Mouse (Mus musculus): ENCODE measurements around the gene Tcl1b3.
"Not testable (repeated sequence)": the region's sequence is repeated elsewhere in the genome, so short reads cannot be mapped to it uniquely, and the experiment has no call there.

The Tcl1b3 gene

GRCm38 (mm10) chr12:105190743-105191142 lies at the start of gene Tcl1b3:
TSS of gene Tcl1b3 (plus strand) at chr12:105191043.
- DNase-seq, result not testable (repeated sequence)

DNA sequence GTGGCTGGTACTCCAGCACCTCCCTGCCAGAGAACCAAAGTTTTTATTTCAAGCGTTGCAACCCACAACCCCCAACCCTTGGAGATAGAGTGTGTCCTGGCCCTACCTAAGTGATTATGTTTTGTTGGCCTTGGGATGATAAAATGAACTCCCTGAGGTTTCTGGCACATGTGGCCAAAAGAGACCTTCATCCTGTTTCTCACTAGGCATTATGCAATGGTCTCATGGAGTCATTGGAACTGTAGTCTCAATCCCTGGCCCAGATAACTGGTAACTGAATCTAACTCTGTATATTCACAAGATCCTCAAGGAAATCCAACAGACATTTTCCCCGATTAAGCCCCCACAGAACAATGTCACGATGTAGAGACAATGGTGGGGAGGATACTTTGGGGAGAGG lies 47.7 kb upstream of the Tcl1b3 start:
- DNase-seq, result no peak

GRCm38 (mm10) chr12:105144928-105145327 lies 45.9 kb upstream of the Tcl1b3 start:
- DNase-seq, result not testable (repeated sequence)

DNA sequence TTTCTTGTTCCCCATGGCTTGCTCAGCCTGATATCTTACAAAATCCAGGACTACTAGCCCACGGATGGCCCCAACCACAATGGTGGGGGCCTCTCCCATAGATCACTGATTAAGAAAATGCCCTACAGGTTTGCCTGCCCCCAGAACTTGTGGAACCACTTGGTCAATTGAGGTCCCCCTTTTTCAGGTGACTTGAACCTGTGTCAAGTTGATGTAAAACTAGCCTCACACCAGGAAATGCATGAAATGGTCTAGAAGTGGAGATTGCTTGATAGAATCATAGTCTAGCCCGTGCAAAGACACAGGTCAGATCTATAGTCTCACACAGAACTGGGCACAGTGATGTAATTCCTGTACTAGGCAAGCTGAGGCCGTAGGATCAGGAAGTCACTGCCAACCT lies 45.1 kb upstream of the Tcl1b3 start, which contains the start of gene Tcl1b2:
Gene Tcl1b2 (plus strand): TSS at position 301 of the 400 bp plus-strand sequence.
- DNase-seq, result no peak

DNA sequence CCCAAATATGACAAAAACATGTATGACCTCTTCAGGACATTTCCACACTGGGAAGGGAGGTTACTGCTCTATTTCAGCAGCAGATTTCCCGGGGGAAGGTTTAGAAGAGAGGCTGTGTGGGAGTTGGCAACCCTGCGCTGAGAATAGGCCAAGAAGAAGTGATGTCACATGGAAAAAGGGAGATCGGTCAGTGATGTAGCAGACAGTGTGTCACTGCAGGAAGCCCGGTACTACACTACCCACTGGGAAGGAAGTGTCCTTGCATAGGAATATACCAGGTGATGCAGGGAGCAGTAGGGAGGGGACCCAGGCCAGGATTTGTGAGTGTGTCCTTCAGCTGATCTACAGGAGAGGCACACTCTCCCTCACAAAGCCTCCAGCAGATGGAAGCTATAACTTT lies 35.6 kb upstream of the Tcl1b3 start:
- DNase-seq, result not testable (repeated sequence)

GRCm38 (mm10) chr12:105158842-105159241 lies 32.0 kb upstream of the Tcl1b3 start:
- no peak for DNase-seq

- no peak for DNase-seq
Measured at GRCm38 (mm10) chr12:105159390-105159789, 31.5 kb upstream of the Tcl1b3 start, which contains the start of gene Tcl1b1. TSS of gene Tcl1b1 (plus strand) at chr12:105159690.

DNA sequence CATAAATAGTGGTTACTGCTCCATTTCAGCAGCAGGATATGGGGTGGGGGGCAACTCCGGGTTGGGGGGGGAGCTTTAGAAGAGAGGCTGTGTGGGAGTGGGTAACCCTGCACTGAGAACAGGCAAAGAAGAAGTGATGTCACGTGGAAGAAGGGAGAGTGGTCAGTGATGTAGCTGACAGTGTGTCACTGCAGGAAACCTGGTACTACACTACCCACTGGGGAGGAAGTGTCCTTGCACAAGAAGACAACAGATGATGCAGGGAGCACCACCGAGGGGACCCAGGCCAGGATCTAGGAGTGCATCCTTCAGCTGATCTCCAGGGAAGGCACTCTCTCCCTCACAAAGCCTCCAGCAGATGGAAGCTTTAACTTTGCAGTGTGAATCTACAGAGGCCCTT lies 24.1 kb upstream of the Tcl1b3 start:
- no peak for DNase-seq

DNA sequence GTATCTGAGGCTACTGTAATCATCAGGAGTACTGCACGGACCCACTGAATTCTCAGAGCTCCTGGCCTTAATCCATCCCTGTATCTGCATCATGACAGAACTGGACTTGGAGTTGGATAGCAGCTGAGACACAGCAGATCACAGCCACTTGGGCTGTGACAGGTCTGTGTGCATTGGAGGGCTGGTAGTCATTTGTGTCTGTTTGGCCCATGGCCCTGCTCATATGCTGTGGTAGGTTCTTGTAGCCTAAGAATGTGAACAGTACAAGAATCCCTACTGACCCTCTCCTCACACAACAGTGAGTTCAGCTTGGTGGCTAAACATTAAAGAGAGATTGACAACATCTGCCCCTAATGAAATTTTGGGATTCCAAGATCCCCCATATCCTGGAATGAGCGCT lies 17.5 kb upstream of the Tcl1b3 start:
- no peak for DNase-seq

- DNase-seq, result peak; percentile 53
Measured at GRCm38 (mm10) chr12:105174318-105174717, 16.5 kb upstream of the Tcl1b3 start.

DNA sequence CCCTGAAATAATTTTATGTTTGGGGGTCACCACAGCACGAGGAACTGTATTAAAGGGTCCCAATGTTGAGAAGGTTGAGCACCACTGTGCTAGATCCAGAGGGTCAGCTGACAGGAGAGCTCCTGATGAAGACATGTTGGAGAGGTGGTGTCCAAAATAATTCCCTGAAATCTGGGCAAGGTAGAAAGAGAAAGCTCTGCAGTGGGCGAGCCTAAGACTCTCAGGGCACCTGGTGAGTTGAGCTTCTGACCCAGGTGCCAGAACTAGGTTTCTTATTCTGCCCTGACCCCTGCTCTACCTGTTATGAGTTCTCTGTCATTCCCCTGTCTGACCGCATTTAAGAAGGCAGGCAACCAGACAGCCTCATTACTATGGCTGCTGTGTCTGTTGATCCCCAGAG lies 14.8 kb upstream of the Tcl1b3 start, which contains the start of gene Tcl1b5:
Gene Tcl1b5 (plus strand): TSS at position 301 of the 400 bp plus-strand sequence.
- DNase-seq, result not testable (repeated sequence)

- DNase-seq, result not testable (repeated sequence)
Measured at GRCm38 (mm10) chr12:105181040-105181644, 9.7 kb upstream of the Tcl1b3 start.

- peak; percentile 6 for DNase-seq
Measured at GRCm38 (mm10) chr12:105188980-105189379, 1.9 kb upstream of the Tcl1b3 start.

DNA sequence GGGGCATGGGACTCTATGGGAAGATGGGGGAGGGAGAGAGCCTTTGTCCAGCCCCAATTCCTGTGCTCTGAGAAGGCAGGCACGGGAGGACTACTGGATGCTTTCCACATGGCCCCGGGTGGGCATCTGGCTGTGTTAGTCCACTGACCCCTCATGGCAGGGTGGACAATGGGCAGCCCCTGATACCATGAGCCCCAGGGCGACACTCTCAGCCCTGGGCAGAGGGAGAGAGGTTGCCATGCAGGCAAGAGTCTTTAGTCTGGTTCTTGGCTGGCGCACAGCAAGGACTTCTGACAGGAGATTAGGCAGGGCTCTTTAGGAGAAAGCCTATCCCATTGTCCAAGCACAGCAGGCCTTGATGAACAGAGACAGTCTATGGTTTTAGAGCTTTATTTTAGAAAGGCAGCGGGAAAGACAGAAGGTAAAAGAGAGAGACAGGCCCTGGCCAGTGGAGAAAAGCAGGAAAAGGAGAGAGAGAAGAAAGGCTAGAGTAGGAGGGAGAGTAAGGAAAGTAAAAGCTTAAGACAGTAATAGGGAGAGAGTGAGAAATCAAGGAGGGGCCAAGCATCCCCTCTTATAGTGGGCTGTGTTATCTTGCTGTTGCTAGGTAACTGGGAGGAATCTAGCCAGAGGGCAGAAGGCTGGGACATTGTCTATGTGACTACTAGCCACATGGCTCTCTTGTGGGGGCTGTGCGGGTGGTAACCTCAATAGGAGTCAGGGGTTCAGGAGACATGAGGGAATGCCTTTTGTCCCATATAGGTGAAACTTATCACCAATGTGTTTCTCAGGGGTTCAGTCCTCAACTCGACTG lies 9.0 kb downstream of the Tcl1b3 start:
- not testable (repeated sequence) for DNase-seq

- DNase-seq, result not testable (repeated sequence)
Measured at GRCm38 (mm10) chr12:105201657-105202056, 10.8 kb downstream of the Tcl1b3 start, which contains the start of gene Tcl1b4. TSS of gene Tcl1b4 (plus strand) at chr12:105201957.

DNA sequence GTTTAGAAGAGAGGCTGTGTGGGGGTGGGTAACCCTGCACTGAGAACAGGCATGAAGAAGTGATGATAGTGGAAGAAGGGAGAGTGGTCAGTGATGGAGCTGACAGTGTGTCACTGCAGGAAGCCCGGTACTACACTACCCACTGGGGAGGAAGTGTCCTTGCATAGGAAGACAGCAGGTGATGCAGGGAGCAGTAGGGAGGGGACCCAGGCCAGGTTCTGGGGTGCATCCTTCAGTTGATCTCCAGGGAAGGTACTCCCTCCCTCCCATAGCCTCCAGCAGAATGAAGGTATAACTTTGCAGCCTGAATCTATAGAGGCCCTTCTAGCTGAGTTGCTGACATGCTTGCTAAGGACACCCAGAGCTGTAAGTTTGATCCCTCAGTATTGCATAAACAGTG lies 16.2 kb downstream of the Tcl1b3 start:
- no peak for DNase-seq

GRCm38 (mm10) chr12:105208441-105208840 lies 17.6 kb downstream of the Tcl1b3 start:
- no peak for DNase-seq

GRCm38 (mm10) chr12:105209231-105209630 lies 18.4 kb downstream of the Tcl1b3 start:
- no peak for DNase-seq

GRCm38 (mm10) chr12:105217101-105217760 lies 26.4 kb downstream of the Tcl1b3 start:
- DNase-seq, result no peak

GRCm38 (mm10) chr12:105222601-105223319 lies 31.9 kb downstream of the Tcl1b3 start, which contains the start of gene Tcl1:
TSS of gene Tcl1 (minus strand) at chr12:105222793.
- no peak for DNase-seq

GRCm38 (mm10) chr12:105224621-105225320 lies 33.9 kb downstream of the Tcl1b3 start:
- no peak for DNase-seq

- no peak for DNase-seq
Measured at GRCm38 (mm10) chr12:105234362-105234761, 43.5 kb downstream of the Tcl1b3 start.
